In genomic region chr6:59019847-59020246, GRCm38 (mm10) we compare ENCODE assay signal across 15 mouse cellular contexts.
"Had no signal": no experiment of that assay in that cellular context is flagged by ENCODE, and none has a peak within 500 bp of the region (broad histone marks: within the 10 kb centered on the region; RNA-seq: fewer than 3 reads in every experiment).

No protein-coding gene starts in this region.

- H3K36me3 ChIP-seq: liver, embryonic 15.5 days; lung, embryonic 15.5 days; midbrain, embryonic 13.5 days; midbrain, embryonic 15.5 days; neural tube, embryonic 13.5 days; neural tube, embryonic 15.5 days had no signal

- H3K4me3 ChIP-seq: liver, embryonic 15.5 days; lung, embryonic 15.5 days; megakaryocyte, embryonic 14.5 days; midbrain, embryonic 13.5 days; midbrain, embryonic 15.5 days; myocyte; neural tube, embryonic 13.5 days; neural tube, embryonic 15.5 days had no signal

- ATAC-seq: liver, postnatal 0 days; midbrain, embryonic 13.5 days; midbrain, embryonic 15.5 days had no signal

- DNase-seq: retina, postnatal 1 day; right cerebral cortex, adult 18-20 months; right cerebral cortex, postnatal 25 days; right cerebral cortex, postnatal 4 days had no signal

- H3K27ac ChIP-seq: liver, embryonic 15.5 days; lung, embryonic 15.5 days; macrophage; midbrain, embryonic 13.5 days; midbrain, embryonic 15.5 days; neural tube, embryonic 13.5 days; neural tube, embryonic 15.5 days had no signal

- H3K9ac ChIP-seq: liver, embryonic 15.5 days; liver, postnatal 0 days; lung, embryonic 15.5 days; midbrain, embryonic 13.5 days; midbrain, embryonic 15.5 days; neural tube, embryonic 13.5 days; neural tube, embryonic 15.5 days had no signal

- H3K9me3 ChIP-seq: liver, embryonic 15.5 days; lung, embryonic 15.5 days; megakaryocyte, embryonic 14.5 days; midbrain, embryonic 13.5 days; midbrain, embryonic 15.5 days; neural tube, embryonic 13.5 days; neural tube, embryonic 15.5 days had no signal

- H3K27me3 ChIP-seq: liver, embryonic 15.5 days; lung, embryonic 15.5 days; midbrain, embryonic 13.5 days; midbrain, embryonic 15.5 days; neural tube, embryonic 13.5 days; neural tube, embryonic 15.5 days had no signal

- H3K4me2 ChIP-seq: liver, embryonic 15.5 days; lung, embryonic 15.5 days; midbrain, embryonic 11.5 days; midbrain, embryonic 13.5 days; midbrain, embryonic 15.5 days; neural tube, embryonic 13.5 days; neural tube, embryonic 15.5 days had no signal
